Mouse (Mus musculus) hindbrain, embryonic 13.5 days (tissue): Measurements from ENCODE around the gene Sparc. TPM values are rescaled to one million over a fixed set of nuclear protein-coding genes. Genes with fewer than 3 reads are reported as not detected.

Experiments
- ATAC-seq: fragments of 200-750 bp; cut with Nextera tagmentation; 2 replicates; pipeline ENCODE4 v1.8.0; 2017; ENCODE audit warnings: moderate TSS enrichment; ENCODE audit not compliant: low FRiP score
- H3K27ac ChIP-seq: fragments of 300-500 bp; sonication (generic); 2 replicates; pipeline ENCODE4 v1.5.1; 2015; ENCODE audit warnings: inconsistent platforms, mild to moderate bottlenecking, moderate library complexity
- H3K27me3 ChIP-seq: fragments of 300-500 bp; sonication (generic); 2 replicates; pipeline ENCODE4 v1.6.1; 2015; ENCODE audit warnings: mild to moderate bottlenecking, inconsistent platforms
- H3K36me3 ChIP-seq: fragments of 300-500 bp; sonication (generic); 2 replicates; pipeline ENCODE4 v1.6.1; 2015; ENCODE audit warnings: mild to moderate bottlenecking, inconsistent platforms
- H3K4me1 ChIP-seq: fragments of 300-500 bp; sonication (generic); replicated peaks from 2 replicates; pipeline ENCODE4 v1.6.1; 2015; ENCODE audit warnings: inconsistent platforms
- H3K4me2 ChIP-seq: fragments of 300-500 bp; sonication (generic); 2 replicates; pipeline ENCODE4 v1.6.1; 2015; ENCODE audit warnings: inconsistent platforms, mild to moderate bottlenecking, moderate library complexity
- H3K4me3 ChIP-seq: fragments of 300-500 bp; sonication (generic); 2 replicates; pipeline ENCODE4 v1.5.1; 2015; ENCODE audit warnings: mild to moderate bottlenecking, inconsistent platforms
- H3K9ac ChIP-seq: fragments of 300-500 bp; sonication (generic); 2 replicates; pipeline ENCODE4 v1.6.1; 2015; ENCODE audit warnings: mild to moderate bottlenecking, inconsistent platforms
- H3K9me3 ChIP-seq: fragments of 300-500 bp; sonication (generic); 2 replicates; pipeline ENCODE4 v1.6.1; 2016; ENCODE audit warnings: inconsistent platforms
- WGBS: fragments of 180-500 bp; shearing (Covaris S2); methylation state at CpG from one replicate; pipeline ENCODE4 v1.1.7; 2015; 5-methylcytosine and 5-hydroxymethylcytosine counted together
- polyA plus RNA-seq: library from polyadenylated mRNA; unstranded; fragments of >200 nt; fragmentation: Nextera tagmentation; extraction: Ambion mirVana; gene quantifications from 2 replicates; pipeline ENCODE4 v1.2.1, GENCODE M21; 2015

The Sparc gene
- polyA plus RNA-seq, 1 experiment from 2014 or later: 581 TPM

GRCm38 (mm10) chr11:55414314-55414713, 8.7 kb downstream of the Sparc start:
- Histone ChIP-seq H3K36me3 (no peaks in the 10 kb centered on the region), H3K27ac (no peak overlapping the region), H3K27me3 (no peaks in the 10 kb centered on the region), H3K9ac (no peak overlapping the region), H3K9me3 (no peaks in the 10 kb centered on the region), H3K4me2 (no peak overlapping the region), H3K4me3 (no peak overlapping the region), H3K4me1 (peaks cover 20% of the 10 kb centered on the region)
- whole genome bisulfite sequencing: 72% methylated on average over 5 of the region's 5 CpGs
- no peak for ATAC-seq

GRCm38 (mm10) chr11:55413416-55413796, 9.6 kb downstream of the Sparc start:
- ATAC-seq: no peak
- 95% methylated on average over 2 of the region's 2 CpGs for WGBS
- Histone ChIP-seq H3K4me1 (peaks cover 10% of the 10 kb centered on the region), H3K9me3 (no peaks in the 10 kb centered on the region), H3K36me3 (peaks cover 6% of the 10 kb centered on the region; the same call in 1 of the 2 replicates), H3K27ac (no peak overlapping the region), H3K9ac (no peak overlapping the region), H3K27me3 (no peaks in the 10 kb centered on the region), H3K4me3 (no peak overlapping the region), H3K4me2 (no peak overlapping the region)

- H3K36me3 ChIP-seq: peaks cover 10% of the 10 kb centered on the region; the same call in 1 of the 2 replicates
- H3K9me3 ChIP-seq: no peaks in the 10 kb centered on the region
- no peaks in the 10 kb centered on the region for H3K27me3 ChIP-seq
- H3K4me3 ChIP-seq: no peak overlapping the region
- WGBS: 92% methylated on average over 10 of the region's 10 CpGs
- H3K4me2 ChIP-seq: no peak overlapping the region
- H3K9ac ChIP-seq: no peak overlapping the region
- peaks cover 5% of the 10 kb centered on the region for H3K4me1 ChIP-seq
- H3K27ac ChIP-seq: no peak overlapping the region
- no peak for ATAC-seq
Observed at GRCm38 (mm10) chr11:55412680-55413415, 10.1 kb downstream of the Sparc start.

GRCm38 (mm10) chr11:55412034-55412433, 10.9 kb downstream of the Sparc start:
- Histone ChIP-seq H3K4me3 (no peak overlapping the region), H3K9ac (no peak overlapping the region), H3K27me3 (no peaks in the 10 kb centered on the region), H3K4me2 (no peak overlapping the region), H3K36me3 (peaks cover 15% of the 10 kb centered on the region; the same call in 1 of the 2 replicates), H3K9me3 (no peaks in the 10 kb centered on the region), H3K27ac (no peak overlapping the region), H3K4me1 (no peaks in the 10 kb centered on the region)
- no peak for ATAC-seq
- 89% methylated on average over 7 of the region's 7 CpGs for WGBS

GRCm38 (mm10) chr11:55410502-55410901, 12.5 kb downstream of the Sparc start:
- no peaks in the 10 kb centered on the region for H3K4me1 ChIP-seq
- H3K27ac ChIP-seq: no peak overlapping the region
- H3K27me3 ChIP-seq: no peaks in the 10 kb centered on the region
- no peak overlapping the region for H3K4me3 ChIP-seq
- ATAC-seq: no peak
- H3K36me3 ChIP-seq: peaks cover 25% of the 10 kb centered on the region; the same call in 1 of the 2 replicates
- H3K9me3 ChIP-seq: no peaks in the 10 kb centered on the region
- no peak overlapping the region for H3K9ac ChIP-seq
- 68% methylated on average over 3 of the region's 3 CpGs for WGBS
- no peak overlapping the region for H3K4me2 ChIP-seq

GRCm38 (mm10) chr11:55410005-55410404, 13.0 kb downstream of the Sparc start:
- no peaks in the 10 kb centered on the region for H3K4me1 ChIP-seq
- H3K9me3 ChIP-seq: no peaks in the 10 kb centered on the region
- H3K9ac ChIP-seq: no peak overlapping the region
- no peak overlapping the region for H3K4me3 ChIP-seq
- H3K36me3 ChIP-seq: peaks cover 30% of the 10 kb centered on the region
- no peak overlapping the region for H3K27ac ChIP-seq
- no peak overlapping the region for H3K4me2 ChIP-seq
- ATAC-seq: no peak
- no peaks in the 10 kb centered on the region for H3K27me3 ChIP-seq
- 90% methylated on average over 3 of the region's 3 CpGs for WGBS

GRCm38 (mm10) chr11:55407133-55407532, 15.8 kb downstream of the Sparc start:
- H3K4me1 ChIP-seq: no peaks in the 10 kb centered on the region
- H3K36me3 ChIP-seq: peaks cover 49% of the 10 kb centered on the region

GRCm38 (mm10) chr11:55405601-55406469, 17.1 kb downstream of the Sparc start:
- 80% methylated on average over 8 of the region's 8 CpGs for WGBS
- Histone ChIP-seq H3K9me3 (no peaks in the 10 kb centered on the region), H3K27me3 (no peaks in the 10 kb centered on the region), H3K4me2 (no peak overlapping the region), H3K4me3 (no peak overlapping the region), H3K36me3 (peaks cover 54% of the 10 kb centered on the region), H3K27ac (peak overlapping the region; percentile 19; the same call in 1 of the 2 replicates), H3K4me1 (no peaks in the 10 kb centered on the region), H3K9ac (no peak overlapping the region)
- ATAC-seq: no peak

More at GRCm38 (mm10) chr11:55407133-55407532, 15.8 kb downstream of the Sparc start:
- no peak for ATAC-seq
- Histone ChIP-seq H3K4me2 (no peak overlapping the region), H3K27ac (no peak overlapping the region), H3K4me3 (no peak overlapping the region), H3K9me3 (no peaks in the 10 kb centered on the region), H3K9ac (no peak overlapping the region), H3K27me3 (no peaks in the 10 kb centered on the region)
- whole genome bisulfite sequencing: 90% methylated on average over 4 of the region's 4 CpGs

GRCm38 (mm10) chr11:55404659-55405457, 18.1 kb downstream of the Sparc start:
- no peak for ATAC-seq
- H3K4me3 ChIP-seq: no peak overlapping the region
- 92% methylated on average over 9 of the region's 9 CpGs for WGBS
- peaks cover 57% of the 10 kb centered on the region for H3K36me3 ChIP-seq
- no peak overlapping the region for H3K4me2 ChIP-seq
- H3K4me1 ChIP-seq: no peaks in the 10 kb centered on the region
- no peaks in the 10 kb centered on the region for H3K9me3 ChIP-seq
- H3K27ac ChIP-seq: no peak overlapping the region
- H3K9ac ChIP-seq: no peak overlapping the region
- H3K27me3 ChIP-seq: no peaks in the 10 kb centered on the region

- H3K27me3 ChIP-seq: no peaks in the 10 kb centered on the region
- no peak overlapping the region for H3K4me2 ChIP-seq
- H3K9ac ChIP-seq: no peak overlapping the region
- no peak overlapping the region for H3K4me3 ChIP-seq
- H3K9me3 ChIP-seq: no peaks in the 10 kb centered on the region
- no peaks in the 10 kb centered on the region for H3K4me1 ChIP-seq
- no peak for ATAC-seq
- no peak overlapping the region for H3K27ac ChIP-seq
- 97% methylated on average over 2 of the region's 2 CpGs for WGBS
- peaks cover 46% of the 10 kb centered on the region for H3K36me3 ChIP-seq
Observed at GRCm38 (mm10) chr11:55400863-55401262, 22.1 kb downstream of the Sparc start.

GRCm38 (mm10) chr11:55398371-55398770, 24.6 kb downstream of the Sparc start:
- no peaks in the 10 kb centered on the region for H3K27me3 ChIP-seq
- no peak for ATAC-seq
- no peak overlapping the region for H3K4me2 ChIP-seq
- H3K27ac ChIP-seq: no peak overlapping the region
- 97% methylated on average over 8 of the region's 8 CpGs for WGBS
- no peak overlapping the region for H3K9ac ChIP-seq
- H3K4me3 ChIP-seq: no peak overlapping the region
- H3K36me3 ChIP-seq: peaks cover 29% of the 10 kb centered on the region
- H3K9me3 ChIP-seq: no peaks in the 10 kb centered on the region
- H3K4me1 ChIP-seq: no peaks in the 10 kb centered on the region

- WGBS: 90% methylated on average over 9 of the region's 9 CpGs
- H3K36me3 ChIP-seq: peaks cover 26% of the 10 kb centered on the region; the same call in 1 of the 2 replicates
- H3K27ac ChIP-seq: no peak overlapping the region
- H3K27me3 ChIP-seq: no peaks in the 10 kb centered on the region
- no peak overlapping the region for H3K4me3 ChIP-seq
- ATAC-seq: no peak
- no peak overlapping the region for H3K4me2 ChIP-seq
- H3K9me3 ChIP-seq: no peaks in the 10 kb centered on the region
- no peaks in the 10 kb centered on the region for H3K4me1 ChIP-seq
- no peak overlapping the region for H3K9ac ChIP-seq
Observed at GRCm38 (mm10) chr11:55397441-55397840, 25.5 kb downstream of the Sparc start.
